Mouse (Mus musculus): ENCODE measurements at regions not wholly inside any gene's neighbourhood (a gene's known extent, or its start where the extent isn't known, plus 50 kb on each side); places are given as distances from the start of the nearest gene placed in this dataset.

- 91% methylated on average over 4 of the region's 4 CpGs for WGBS (ENCODE audit: insufficient replicate concordance)
- H3K4me2 ChIP-seq (ENCODE audit: low read depth, low read length), result no peak overlapping the region
- no peak overlapping the region for H3K9ac ChIP-seq (replicated peaks)
- H3K4me3 ChIP-seq (ENCODE audit: low read depth, low read length), result no peak overlapping the region
- no peak for TF ChIP-seq EP300 (IDR thresholded peaks at IDR 0.05; ENCODE audit: low read depth)
- no peak for TF ChIP-seq CTCF (IDR thresholded peaks at IDR 0.05; ENCODE audit: low read depth)
- no peaks in the 10 kb centered on the region for H3K36me3 ChIP-seq (replicated peaks; ENCODE audit: insufficient read depth, low read length)
- ATAC-seq, result no peak
- no peak overlapping the region for H3K27ac ChIP-seq (ENCODE audit: low read depth)
- no peaks in the 10 kb centered on the region for H3K27me3 ChIP-seq (ENCODE audit: insufficient read depth, low read length)
- no peaks in the 10 kb centered on the region for H3K4me1 ChIP-seq (ENCODE audit: insufficient read depth)
- H3K9me3 ChIP-seq (ENCODE audit: low read length), result no peaks in the 10 kb centered on the region
- DNase-seq, result no peak
Observed at GRCm38 (mm10) chr15:38577691-38578090, 1152.3 kb downstream of the 4930447A16Rik start.

GRCm38 (mm10) chr15:38579481-38579880, 1154.1 kb downstream of the 4930447A16Rik start:
- ATAC-seq, result no peak
- Histone ChIP-seq H3K4me2 (ENCODE audit: low read depth, low read length) (no peak overlapping the region), H3K9ac (replicated peaks) (no peak overlapping the region), H3K4me1 (ENCODE audit: insufficient read depth) (no peaks in the 10 kb centered on the region), H3K36me3 (replicated peaks; ENCODE audit: insufficient read depth, low read length) (no peaks in the 10 kb centered on the region), H3K9me3 (ENCODE audit: low read length) (no peaks in the 10 kb centered on the region), H3K27ac (ENCODE audit: low read depth) (no peak overlapping the region), H3K4me3 (ENCODE audit: low read depth, low read length) (no peak overlapping the region), H3K27me3 (ENCODE audit: insufficient read depth, low read length) (no peaks in the 10 kb centered on the region)
- WGBS (ENCODE audit: insufficient replicate concordance), result 77% methylated on average over 4 of the region's 4 CpGs
- TF ChIP-seq EP300 (IDR thresholded peaks at IDR 0.05; ENCODE audit: low read depth) (no peak), CTCF (IDR thresholded peaks at IDR 0.05; ENCODE audit: low read depth) (no peak)
- no peak for DNase-seq

- DNase-seq (no peak), ATAC-seq (no peak)
- WGBS (ENCODE audit: insufficient replicate concordance), result 61% methylated on average over 5 of the region's 5 CpGs
- Histone ChIP-seq H3K9ac (replicated peaks) (no peak overlapping the region), H3K27ac (ENCODE audit: low read depth) (no peak overlapping the region), H3K36me3 (replicated peaks; ENCODE audit: insufficient read depth, low read length) (no peaks in the 10 kb centered on the region), H3K4me3 (ENCODE audit: low read depth, low read length) (no peak overlapping the region), H3K4me1 (ENCODE audit: insufficient read depth) (no peaks in the 10 kb centered on the region), H3K4me2 (ENCODE audit: low read depth, low read length) (no peak overlapping the region), H3K27me3 (ENCODE audit: insufficient read depth, low read length) (no peaks in the 10 kb centered on the region), H3K9me3 (ENCODE audit: low read length) (no peaks in the 10 kb centered on the region)
- TF ChIP-seq CTCF (IDR thresholded peaks at IDR 0.05; ENCODE audit: low read depth) (no peak), EP300 (IDR thresholded peaks at IDR 0.05; ENCODE audit: low read depth) (no peak)
Observed at GRCm38 (mm10) chr15:38583500-38583899, 1158.1 kb downstream of the 4930447A16Rik start.

- Histone ChIP-seq H3K4me1 (ENCODE audit: insufficient read depth) (no peaks in the 10 kb centered on the region), H3K9me3 (ENCODE audit: low read length) (no peaks in the 10 kb centered on the region)
- DNase-seq, result no peak
Observed at GRCm38 (mm10) chr15:38584425-38584824, 1159.1 kb downstream of the 4930447A16Rik start.

DNA sequence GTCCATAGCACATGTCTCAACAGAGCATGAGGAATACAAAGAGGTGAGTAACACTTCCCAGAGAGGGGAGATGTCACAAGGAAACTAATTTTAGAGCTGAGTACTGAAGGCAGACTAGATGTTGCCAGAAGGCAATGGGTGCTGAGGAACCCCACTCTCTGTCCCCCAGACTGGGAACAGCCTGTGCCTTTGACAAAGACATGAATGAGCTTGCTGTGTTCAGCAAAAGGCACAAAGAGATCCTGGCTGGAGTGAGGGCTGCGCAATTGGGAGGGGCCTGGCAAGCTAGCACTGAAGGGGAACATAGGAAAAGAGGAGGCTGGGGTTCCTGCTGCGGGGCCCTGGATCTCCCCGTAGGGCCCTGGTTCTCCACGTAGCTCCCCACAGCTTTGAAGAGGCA, 1160.3 kb downstream of the 4930447A16Rik start:
- Histone ChIP-seq H3K4me1 (ENCODE audit: insufficient read depth) (no peaks in the 10 kb centered on the region), H3K9me3 (ENCODE audit: low read length) (no peaks in the 10 kb centered on the region), H3K4me2 (ENCODE audit: low read depth, low read length) (no peak overlapping the region), H3K9ac (replicated peaks) (no peak overlapping the region), H3K4me3 (ENCODE audit: low read depth, low read length) (no peak overlapping the region), H3K27me3 (ENCODE audit: insufficient read depth, low read length) (no peaks in the 10 kb centered on the region), H3K36me3 (replicated peaks; ENCODE audit: insufficient read depth, low read length) (no peaks in the 10 kb centered on the region), H3K27ac (ENCODE audit: low read depth) (no peak overlapping the region)
- DNase-seq, result no peak
- WGBS (ENCODE audit: insufficient replicate concordance), result 72% methylated on average over 4 of the region's 4 CpGs
- ATAC-seq, result no peak
- TF ChIP-seq CTCF (IDR thresholded peaks at IDR 0.05; ENCODE audit: low read depth), result no peak
- no peak for TF ChIP-seq EP300 (IDR thresholded peaks at IDR 0.05; ENCODE audit: low read depth)

More at GRCm38 (mm10) chr15:38584425-38584824, 1159.1 kb downstream of the 4930447A16Rik start:
- H3K36me3 ChIP-seq (replicated peaks; ENCODE audit: insufficient read depth, low read length), result no peaks in the 10 kb centered on the region
- TF ChIP-seq EP300 (IDR thresholded peaks at IDR 0.05; ENCODE audit: low read depth) (no peak), CTCF (IDR thresholded peaks at IDR 0.05; ENCODE audit: low read depth) (no peak)
- no peak for ATAC-seq
- no peak overlapping the region for H3K4me3 ChIP-seq (ENCODE audit: low read depth, low read length)
- no peak overlapping the region for H3K27ac ChIP-seq (ENCODE audit: low read depth)
- H3K4me2 ChIP-seq (ENCODE audit: low read depth, low read length), result no peak overlapping the region
- 70% methylated on average over 6 of the region's 6 CpGs for WGBS (ENCODE audit: insufficient replicate concordance)
- no peaks in the 10 kb centered on the region for H3K27me3 ChIP-seq (ENCODE audit: insufficient read depth, low read length)
- H3K9ac ChIP-seq (replicated peaks), result no peak overlapping the region

DNA sequence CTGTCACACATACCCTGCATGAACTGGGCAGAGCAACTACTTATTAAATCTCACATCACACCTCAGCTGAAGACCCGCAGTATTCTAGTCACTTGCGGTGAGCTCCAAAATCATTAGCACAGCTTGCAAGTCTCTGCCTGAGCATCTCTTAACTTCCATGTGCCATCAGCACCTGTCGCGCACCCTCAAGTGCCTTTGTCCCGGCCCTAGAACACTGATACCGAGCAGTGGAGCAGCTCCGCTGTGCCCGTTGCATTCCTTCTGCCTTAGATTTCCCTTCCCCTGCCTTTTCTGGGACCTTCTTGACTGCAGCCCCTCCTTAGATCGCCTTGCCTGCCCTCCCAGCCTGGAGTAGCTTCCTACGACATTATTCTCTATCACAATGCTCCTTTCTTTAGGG, 1161.2 kb downstream of the 4930447A16Rik start:
- no peak overlapping the region for H3K4me3 ChIP-seq (ENCODE audit: low read depth, low read length)
- H3K4me1 ChIP-seq (ENCODE audit: insufficient read depth), result no peaks in the 10 kb centered on the region
- H3K9me3 ChIP-seq (ENCODE audit: low read length), result no peaks in the 10 kb centered on the region
- WGBS (ENCODE audit: insufficient replicate concordance), result 74% methylated on average over 10 of the region's 10 CpGs
- no peak overlapping the region for H3K9ac ChIP-seq (replicated peaks)
- H3K27ac ChIP-seq (ENCODE audit: low read depth), result no peak overlapping the region
- ATAC-seq (no peak), DNase-seq (no peak)
- TF ChIP-seq EP300 (IDR thresholded peaks at IDR 0.05; ENCODE audit: low read depth) (no peak), CTCF (IDR thresholded peaks at IDR 0.05; ENCODE audit: low read depth) (no peak)
- no peaks in the 10 kb centered on the region for H3K36me3 ChIP-seq (replicated peaks; ENCODE audit: insufficient read depth, low read length)
- H3K4me2 ChIP-seq (ENCODE audit: low read depth, low read length), result no peak overlapping the region
- no peaks in the 10 kb centered on the region for H3K27me3 ChIP-seq (ENCODE audit: insufficient read depth, low read length)

- no peak overlapping the region for H3K4me2 ChIP-seq (ENCODE audit: low read depth, low read length)
- H3K4me3 ChIP-seq (ENCODE audit: low read depth, low read length), result no peak overlapping the region
- H3K9ac ChIP-seq (replicated peaks), result no peak overlapping the region
- H3K27ac ChIP-seq (ENCODE audit: low read depth), result no peak overlapping the region
- H3K9me3 ChIP-seq (ENCODE audit: low read length), result no peaks in the 10 kb centered on the region
- H3K27me3 ChIP-seq (ENCODE audit: insufficient read depth, low read length), result no peaks in the 10 kb centered on the region
- DNase-seq (no peak), ATAC-seq (no peak)
- TF ChIP-seq EP300 (IDR thresholded peaks at IDR 0.05; ENCODE audit: low read depth), result no peak
- TF ChIP-seq CTCF (IDR thresholded peaks at IDR 0.05; ENCODE audit: low read depth), result no peak
- 62% methylated on average over 5 of the region's 5 CpGs for WGBS (ENCODE audit: insufficient replicate concordance)
- no peaks in the 10 kb centered on the region for H3K36me3 ChIP-seq (replicated peaks; ENCODE audit: insufficient read depth, low read length)
- H3K4me1 ChIP-seq (ENCODE audit: insufficient read depth), result no peaks in the 10 kb centered on the region
Observed at GRCm38 (mm10) chr15:38588268-38588667, 1162.9 kb downstream of the 4930447A16Rik start.
